Mouse (Mus musculus) hindbrain, postnatal 0 days (tissue): ENCODE data around the gene Xpnpep2. TPM values are rescaled to one million over a fixed set of nuclear protein-coding genes. Genes with fewer than 3 reads are reported as not detected.

ENCODE experiments used
- ATAC-seq: fragments of 200-750 bp; cut with Nextera tagmentation; 2 replicates; pipeline ENCODE4 v1.8.0; 2017; ENCODE audit warnings: mild to moderate bottlenecking, moderate TSS enrichment, moderate library complexity
- DNase-seq: peaks from one replicate; pipeline ENCODE4 v3.0.0-alpha.2; 2015; ENCODE audit warnings: low spot score
- H3K27ac ChIP-seq: fragments of 300-500 bp; sonication (generic); 2 replicates; pipeline ENCODE4 v1.5.1; 2014; ENCODE audit warnings: mild to moderate bottlenecking
- H3K27me3 ChIP-seq: fragments of 300-500 bp; sonication (generic); 2 replicates; pipeline ENCODE4 v1.6.1; 2014; ENCODE audit warnings: low read length, mixed read lengths; ENCODE audit not compliant: insufficient read depth
- H3K36me3 ChIP-seq: fragments of 300-500 bp; sonication (generic); 2 replicates; pipeline ENCODE4 v1.6.1; 2014; ENCODE audit warnings: low read length, mixed read lengths; ENCODE audit not compliant: insufficient read depth
- H3K4me1 ChIP-seq: fragments of 300-500 bp; sonication (generic); 2 replicates; pipeline ENCODE4 v1.6.1; 2014; ENCODE audit warnings: antibody characterized with exemption, low read length, mixed read lengths; ENCODE audit not compliant: insufficient read depth
- H3K4me2 ChIP-seq: fragments of 300-500 bp; sonication (generic); 2 replicates; pipeline ENCODE4 v1.6.1; 2014; ENCODE audit warnings: low read depth, mild to moderate bottlenecking, low read length, moderate library complexity, mixed read lengths
- H3K4me3 ChIP-seq: fragments of 300-500 bp; sonication (generic); 2 replicates; pipeline ENCODE4 v1.5.1; 2014; ENCODE audit warnings: low read length
- H3K9ac ChIP-seq: fragments of 300-500 bp; sonication (generic); replicated peaks from 2 replicates; pipeline ENCODE4 v1.6.1; 2014; ENCODE audit warnings: mild to moderate bottlenecking, low read length, moderate library complexity, mixed read lengths
- H3K9me3 ChIP-seq: fragments of 300-500 bp; sonication (generic); 2 replicates; pipeline ENCODE4 v1.6.1; 2016; ENCODE audit warnings: low read length, mixed read lengths
- CTCF ChIP-seq: IDR thresholded peaks from 2 replicates; pipeline ENCODE4 v1.5.1; 2016; ENCODE audit warnings: antibody characterized with exemption, control low read depth, low read depth
- WGBS: fragments of 180-500 bp; shearing (Covaris S2); extraction: QIAGEN DNeasy Blood & Tissue Kit; methylation state at CpG from one replicate; pipeline ENCODE4 v1.1.7; 2014; 5-methylcytosine and 5-hydroxymethylcytosine counted together
- polyA plus RNA-seq: library from polyadenylated mRNA; unstranded; fragments of >200 nt; fragmentation: Nextera tagmentation; extraction: Ambion mirVana; gene quantifications from 2 replicates; pipeline ENCODE4 v1.2.1, GENCODE M21; 2015
- total RNA-seq: library from RNA; depleted of rRNA; stranded (reverse); fragments of >200 nt; gene quantifications from 2 replicates; pipeline ENCODE4 v1.2.3, GENCODE M21; 2014; rRNA removed

Gene Xpnpep2
- 6.8 TPM in 1 of 2 replicates, not detected in the other for total RNA-seq
- 0.51 and 1.0 TPM in 2 replicates for polyA plus RNA-seq

DNA sequence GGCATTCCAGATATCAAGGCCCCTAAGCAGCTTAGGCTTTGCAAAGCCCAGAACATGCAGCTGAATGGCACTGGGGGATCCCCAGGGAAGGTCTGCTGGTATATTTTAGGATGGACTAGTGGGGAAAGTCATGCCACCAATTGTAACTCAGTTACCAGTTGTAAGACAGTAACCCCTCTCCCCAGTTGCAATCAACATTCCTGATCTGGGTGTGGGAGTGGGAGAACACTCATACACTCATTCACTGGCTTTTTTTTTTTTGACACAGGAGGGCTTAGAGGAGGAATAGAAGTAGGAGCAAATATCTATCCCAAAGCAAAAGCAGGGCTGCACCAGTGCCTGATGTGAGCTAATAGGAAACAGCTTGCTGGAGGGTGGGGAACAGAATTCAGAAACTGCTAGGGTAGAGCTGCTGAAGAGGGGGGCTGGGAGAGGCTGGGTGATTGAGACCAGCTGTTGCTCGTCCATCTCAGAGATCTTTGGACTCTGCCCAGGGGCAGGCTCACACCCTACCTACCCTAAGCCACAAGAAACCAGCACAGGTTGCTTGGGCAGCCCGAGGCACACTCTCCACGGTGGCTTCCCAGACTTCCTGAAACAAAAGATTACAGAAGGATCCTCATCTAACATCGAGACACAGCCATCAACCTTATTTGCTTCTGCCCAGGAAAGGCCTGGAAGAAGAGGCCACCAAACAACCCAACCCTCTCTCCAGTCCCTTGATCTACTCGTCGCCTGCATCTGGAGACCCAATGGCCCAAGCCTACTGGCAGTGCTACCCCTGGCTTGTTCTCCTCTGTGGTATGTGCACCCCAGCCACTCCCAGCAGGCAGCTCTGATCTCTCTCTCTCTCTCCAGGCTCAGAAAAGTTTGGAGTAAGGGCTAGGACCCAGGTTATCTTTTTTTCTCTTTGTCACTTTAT lies at the start of gene Xpnpep2:
Xpnpep2 (plus strand) TSS at position 332 of the 922 bp plus-strand sequence.
- ATAC-seq = no peak
- 68% methylated on average over 6 of the region's 6 CpGs for WGBS

DNA sequence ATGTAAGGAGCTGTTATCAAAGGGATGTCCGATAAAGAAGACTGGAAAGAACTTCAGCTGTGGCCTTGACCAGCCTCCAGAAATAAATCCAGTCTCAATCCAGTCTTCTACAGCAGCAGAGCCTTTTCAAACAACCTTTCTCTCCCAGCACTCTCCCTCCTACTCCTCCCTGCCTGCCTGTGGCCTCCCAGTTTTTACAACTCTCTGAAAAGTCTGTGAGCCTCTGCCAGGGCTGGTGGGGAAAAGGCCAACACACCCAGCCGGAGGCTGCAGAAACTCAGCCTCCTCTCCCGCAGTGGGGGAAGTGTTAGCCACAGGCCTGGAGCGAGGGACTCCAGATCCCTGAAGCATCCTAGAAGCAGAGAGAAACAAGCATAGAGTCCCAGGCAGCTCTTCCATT lies 46.0 kb upstream of the Xpnpep2 start:
- ATAC-seq (no peak), DNase-seq (no peak)
- Histone ChIP-seq H3K4me3 (no peak overlapping the region), H3K9me3 (no peaks in the 10 kb centered on the region), H3K27me3 (no peaks in the 10 kb centered on the region), H3K4me1 (no peaks in the 10 kb centered on the region), H3K9ac (no peak overlapping the region), H3K4me2 (no peak overlapping the region), H3K27ac (no peak overlapping the region), H3K36me3 (no peaks in the 10 kb centered on the region)
- WGBS = 76% methylated on average over 4 of the region's 4 CpGs
- no peak for TF ChIP-seq CTCF

More for the DNA sequence above, at the start of gene Xpnpep2:
- H3K36me3 ChIP-seq = no peaks in the 10 kb centered on the region
- no peak within 1 kb of the TSS for H3K4me3 ChIP-seq
- no peak for DNase-seq
- no peak within 1 kb of the TSS for H3K9ac ChIP-seq
- H3K27me3 ChIP-seq = no peaks in the 10 kb centered on the region
- TF ChIP-seq CTCF = no peak
- H3K4me1 ChIP-seq = no peaks in the 10 kb centered on the region
- H3K27ac ChIP-seq = no peak within 1 kb of the TSS
- no peaks in the 10 kb centered on the region for H3K9me3 ChIP-seq
- H3K4me2 ChIP-seq = no peak within 1 kb of the TSS

DNA sequence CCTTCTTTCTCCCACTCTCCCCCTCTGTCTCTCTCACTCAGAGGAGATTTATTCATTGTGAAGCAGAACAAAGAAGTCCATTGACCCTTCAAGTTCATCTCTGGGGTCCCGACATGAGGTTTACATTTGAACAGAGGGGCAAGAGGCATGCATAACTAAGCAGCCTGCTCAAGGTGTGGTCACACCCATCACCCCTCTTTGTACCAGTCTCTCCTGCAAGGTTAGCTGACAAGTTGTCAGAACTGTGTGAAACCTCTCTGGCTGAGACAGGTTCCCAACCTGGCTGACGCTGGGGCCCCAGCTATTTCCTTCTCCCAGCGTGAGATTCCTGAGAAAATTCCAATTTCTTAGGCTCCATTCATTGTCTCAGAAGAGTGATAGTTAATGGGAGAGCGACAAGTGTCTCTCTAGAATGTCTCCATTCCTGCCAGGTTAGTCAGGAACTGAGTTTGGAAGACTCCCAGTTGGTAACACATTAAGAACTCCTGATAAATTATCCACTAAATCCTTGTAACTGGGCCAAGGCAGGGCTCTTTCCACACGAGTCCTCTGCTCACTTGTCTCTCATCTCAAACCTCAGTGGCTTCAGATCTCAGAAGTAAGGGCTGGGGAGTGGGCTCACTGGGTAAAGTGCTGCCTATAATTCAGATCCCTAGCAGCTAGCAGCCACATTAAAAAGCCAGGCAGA lies 44.2 kb upstream of the Xpnpep2 start:
- no peaks in the 10 kb centered on the region for H3K27me3 ChIP-seq
- no peak overlapping the region for H3K4me2 ChIP-seq
- ATAC-seq (no peak), DNase-seq (no peak)
- H3K27ac ChIP-seq = no peak overlapping the region
- TF ChIP-seq CTCF = no peak
- H3K36me3 ChIP-seq = no peaks in the 10 kb centered on the region
- no peaks in the 10 kb centered on the region for H3K4me1 ChIP-seq
- no peak overlapping the region for H3K4me3 ChIP-seq
- no peaks in the 10 kb centered on the region for H3K9me3 ChIP-seq
- 43% methylated on average over 5 of the region's 5 CpGs for WGBS
- no peak overlapping the region for H3K9ac ChIP-seq

DNA sequence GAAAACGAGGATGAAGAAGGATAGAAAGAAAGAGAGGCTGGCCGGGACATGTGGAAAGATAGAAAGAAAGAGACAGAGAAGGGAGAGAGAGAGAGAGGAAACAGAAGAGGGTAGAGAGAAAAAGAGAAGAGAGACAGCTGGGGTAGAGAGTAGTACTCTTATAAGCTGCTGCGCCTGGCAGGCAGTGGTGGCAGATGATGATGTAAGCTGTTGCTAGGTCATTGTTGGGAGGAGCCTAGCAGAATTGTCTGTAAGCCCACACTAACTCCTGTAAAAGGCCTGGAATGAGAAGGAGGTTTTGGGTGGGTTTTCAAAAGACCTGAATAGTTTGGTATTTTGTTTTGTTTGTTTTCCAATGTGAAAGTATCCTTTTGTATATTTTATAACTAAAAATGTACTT lies 41.6 kb upstream of the Xpnpep2 start:
- Histone ChIP-seq H3K9ac (no peak overlapping the region), H3K4me2 (no peak overlapping the region), H3K27ac (no peak overlapping the region), H3K36me3 (no peaks in the 10 kb centered on the region), H3K9me3 (no peaks in the 10 kb centered on the region), H3K27me3 (no peaks in the 10 kb centered on the region), H3K4me3 (no peak overlapping the region), H3K4me1 (no peaks in the 10 kb centered on the region)
- 76% methylated on average over 3 of the region's 3 CpGs for WGBS
- TF ChIP-seq CTCF = no peak
- ATAC-seq (no peak), DNase-seq (no peak)

DNA sequence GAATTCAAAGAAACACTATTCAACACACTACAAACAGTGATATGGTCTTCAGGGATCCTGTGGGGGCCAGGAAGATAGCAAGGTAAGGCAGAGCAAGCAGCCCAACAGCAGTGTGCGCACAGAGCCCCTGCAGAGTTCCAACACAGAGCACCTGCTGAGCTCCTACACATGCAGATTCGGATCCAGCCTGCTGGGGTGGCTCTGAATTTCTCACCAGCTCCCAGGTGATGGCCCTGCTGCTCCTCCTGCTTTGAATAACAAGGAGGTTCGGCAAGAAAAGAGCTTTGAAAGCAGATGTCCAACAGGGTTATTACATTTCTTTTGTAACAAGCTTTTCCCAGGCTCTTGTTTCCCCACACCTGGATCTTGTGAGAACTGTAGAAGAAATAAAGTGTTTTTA lies 36.6 kb upstream of the Xpnpep2 start:
- no peak overlapping the region for H3K9ac ChIP-seq
- no peaks in the 10 kb centered on the region for H3K9me3 ChIP-seq
- no peaks in the 10 kb centered on the region for H3K4me1 ChIP-seq
- ATAC-seq (no peak), DNase-seq (no peak)
- H3K4me2 ChIP-seq = no peak overlapping the region
- no peaks in the 10 kb centered on the region for H3K27me3 ChIP-seq
- WGBS = 29% methylated on average over 3 of the region's 3 CpGs
- H3K36me3 ChIP-seq = no peaks in the 10 kb centered on the region
- no peak overlapping the region for H3K4me3 ChIP-seq
- no peak for TF ChIP-seq CTCF
- H3K27ac ChIP-seq = no peak overlapping the region

DNA sequence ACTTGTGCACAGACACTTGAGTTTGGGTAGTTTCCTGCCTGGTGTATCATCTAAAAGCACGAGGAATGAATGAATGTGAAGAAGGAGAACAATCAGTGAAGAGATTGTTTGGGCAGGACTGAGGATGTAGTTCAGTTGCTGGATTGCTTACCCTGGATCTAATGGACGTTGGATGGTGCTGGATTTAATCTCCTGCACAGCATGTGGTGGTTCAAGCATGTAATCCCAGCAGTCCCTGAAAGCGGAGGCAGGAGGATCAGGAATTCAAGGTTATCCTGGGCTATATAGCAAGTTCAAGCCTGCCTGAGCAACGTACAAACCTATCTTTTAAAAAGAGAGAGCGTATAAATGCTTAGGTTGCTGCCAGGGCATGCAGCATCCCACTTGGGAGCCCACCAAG lies 36.1 kb upstream of the Xpnpep2 start:
- Histone ChIP-seq H3K27me3 (no peaks in the 10 kb centered on the region), H3K4me2 (no peak overlapping the region), H3K9ac (no peak overlapping the region), H3K9me3 (no peaks in the 10 kb centered on the region), H3K27ac (no peak overlapping the region), H3K4me3 (no peak overlapping the region), H3K36me3 (no peaks in the 10 kb centered on the region), H3K4me1 (no peaks in the 10 kb centered on the region)
- TF ChIP-seq CTCF = no peak
- no peak for ATAC-seq
- DNase-seq = no peak
- 41% methylated on average over 5 of the region's 5 CpGs for WGBS
